Mouse (Mus musculus): Measurements from ENCODE around the gene Olfr1465.

Olfr1465 gene

DNA sequence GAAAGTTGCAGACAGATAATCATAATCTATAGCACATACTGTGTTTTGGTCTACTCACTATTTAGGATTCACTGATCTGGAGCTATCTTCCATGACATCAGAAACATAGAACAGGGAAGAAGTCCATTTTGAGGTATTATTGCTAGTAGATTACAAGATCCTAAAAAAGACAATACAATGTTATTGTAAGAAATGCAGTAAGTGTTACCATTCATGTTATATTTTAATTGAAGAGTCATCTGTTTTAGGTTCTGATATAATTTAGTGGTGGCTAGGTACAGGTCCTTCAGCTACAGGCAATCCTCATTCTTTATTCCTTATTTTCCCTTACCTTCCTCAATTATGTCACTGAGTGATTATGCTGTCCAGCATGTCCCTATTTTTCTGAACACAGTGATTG, at the start of gene Olfr1465:
Gene Olfr1465 (minus strand): TSS at position 101 of the 400 bp plus-strand sequence.
- no peak for DNase-seq (ENCODE audit: inconsistent ontology term)

DNA sequence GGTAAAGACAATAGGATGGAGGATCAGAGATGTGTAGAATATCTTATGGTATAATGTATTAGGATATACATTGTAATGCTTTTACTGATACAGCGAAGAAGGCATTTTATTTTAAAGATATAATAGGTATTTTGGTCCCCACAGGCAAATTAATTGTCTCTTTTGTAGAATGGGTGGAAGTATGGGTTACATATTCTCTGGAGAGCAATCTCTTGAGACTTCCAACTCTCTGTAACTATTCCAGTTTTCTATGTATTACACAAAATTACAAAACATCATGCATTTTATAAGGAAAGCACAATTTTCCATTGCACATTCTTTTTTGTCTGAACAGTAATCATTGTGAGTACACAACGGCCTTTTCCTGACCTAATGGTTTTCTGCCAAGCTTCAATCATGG, 46.6 kb upstream of the Olfr1465 start, which contains the start of gene Olfr1467:
Gene Olfr1467 (plus strand): TSS at position 301 of the 400 bp plus-strand sequence.
- no peak for DNase-seq (ENCODE audit: inconsistent ontology term)

DNA sequence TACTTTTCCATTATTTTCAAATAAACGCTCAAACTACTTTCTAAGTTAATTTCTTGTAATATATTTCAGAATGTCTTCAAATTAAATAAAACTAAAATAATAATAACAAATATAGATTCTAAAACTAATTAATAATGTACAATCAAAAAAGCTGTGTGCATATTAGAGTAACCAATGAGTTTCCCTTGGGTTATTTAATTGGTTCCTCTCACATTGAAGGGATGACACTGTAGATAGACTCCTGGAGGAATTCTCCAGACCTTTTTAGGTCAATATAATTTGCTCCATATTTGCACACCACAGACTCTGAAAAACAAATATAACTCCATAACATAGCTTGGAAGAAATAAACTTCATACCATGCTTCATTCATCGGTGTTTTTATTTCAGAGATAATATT, 23.2 kb upstream of the Olfr1465 start, which contains the start of gene Olfr1466:
Gene Olfr1466 (plus strand): TSS at position 301 of the 400 bp plus-strand sequence.
- DNase-seq (ENCODE audit: inconsistent ontology term), result no peak
